Mouse (Mus musculus) urinary bladder, postnatal 0 days (tissue): ENCODE measurements around the gene Tas2r135. TPM values are rescaled to one million over a fixed set of nuclear protein-coding genes. Genes with fewer than 3 reads are reported as not detected.

ENCODE experiments used
- polyA plus RNA-seq: library from polyadenylated mRNA; unstranded; fragments of >200 nt; fragmentation: Nextera tagmentation; extraction: Ambion mirVana; gene quantifications from 2 replicates; pipeline ENCODE4 v1.2.1, GENCODE M21; 2015

Gene Tas2r135
- not detected in 2 replicates for polyA plus RNA-seq

GRCm38 (mm10) chr6:42405134-42405533, at the start of gene Tas2r135:
TSS of gene Tas2r135 (plus strand) at chr6:42405434.

GRCm38 (mm10) chr6:42372816-42373547, 32.3 kb upstream of the Tas2r135 start, which contains the start of gene Epha1:
TSS of gene Epha1 (minus strand) at chr6:42373268.

GRCm38 (mm10) chr6:42399938-42400337, 5.3 kb upstream of the Tas2r135 start, which contains the start of gene Tas2r143:
TSS of gene Tas2r143 (plus strand) at chr6:42400238.

GRCm38 (mm10) chr6:42434446-42434845, 29.2 kb downstream of the Tas2r135 start, which contains the start of gene Tas2r126:
TSS of gene Tas2r126 (plus strand) at chr6:42434535.

Other genes with a start within 250 kb of the Tas2r135 start
- not detected in 2 replicates for gene Tas2r144, start 190.1 kb upstream of the Tas2r135 start, polyA plus RNA-seq
- gene Gstk1, start 159.5 kb upstream of the Tas2r135 start, polyA plus RNA-seq, result 12.8 and 13.9 TPM in 2 replicates
- 1.3 and 1.8 TPM in 2 replicates for gene Tmem139, start 143.5 kb upstream of the Tas2r135 start, polyA plus RNA-seq
- gene Casp2, start 140.4 kb upstream of the Tas2r135 start, polyA plus RNA-seq, result 16.1 and 16.6 TPM in 2 replicates
- not detected in 2 replicates for gene Clcn1, start 118.7 kb upstream of the Tas2r135 start, polyA plus RNA-seq
- gene Fam131b, start 80.8 kb upstream of the Tas2r135 start, polyA plus RNA-seq, result 0.08 and 0.11 TPM in 2 replicates
- 195 and 229 TPM in 2 replicates for gene Zyx, start 55.8 kb upstream of the Tas2r135 start, polyA plus RNA-seq
- 11.4 and 12.5 TPM in 2 replicates for gene Epha1, start 32.2 kb upstream of the Tas2r135 start, polyA plus RNA-seq
- gene Tas2r143, start 5.2 kb upstream of the Tas2r135 start, polyA plus RNA-seq, result not detected in 2 replicates
- gene Tas2r126, start 29.1 kb downstream of the Tas2r135 start, polyA plus RNA-seq, result not detected in 2 replicates
- 0.07 TPM in 1 of 2 replicates, not detected in the other for gene Olfr458, start 59.8 kb downstream of the Tas2r135 start, polyA plus RNA-seq
- gene Olfr457, start 70.9 kb downstream of the Tas2r135 start, polyA plus RNA-seq, result 0.05 TPM in 1 of 2 replicates, not detected in the other
- gene Olfr456, start 81.8 kb downstream of the Tas2r135 start, polyA plus RNA-seq, result 0.12 TPM in 1 of 2 replicates, not detected in the other
- not detected in 2 replicates for gene Olfr455, start 142.2 kb downstream of the Tas2r135 start, polyA plus RNA-seq
- gene Tcaf3, start 192.3 kb downstream of the Tas2r135 start, polyA plus RNA-seq, result not detected in 2 replicates
- gene Tcaf2, start 239.8 kb downstream of the Tas2r135 start, polyA plus RNA-seq, result 4.2 and 4.5 TPM in 2 replicates